Mouse (Mus musculus): ENCODE data around the gene Bicdl1. TPM values are rescaled to one million over a fixed set of nuclear protein-coding genes. Genes with fewer than 3 reads are reported as not detected.

Gene Bicdl1
- polyA plus RNA-seq, 1 experiment: 15.5 TPM

- Histone ChIP-seq H3K4me3 (ENCODE audit: low read depth, low read length) (peak within 1 kb of the TSS; percentile 88), H3K4me1 (ENCODE audit: control insufficient read depth, insufficient read depth, insufficient read length, low read length) (peaks cover 17% of the 10 kb centered on the region; the same call in 1 of the 2 replicates), H3K36me3 (ENCODE audit: control insufficient read depth, insufficient read depth, low read length) (no peaks in the 10 kb centered on the region), H3K27me3 (ENCODE audit: control insufficient read depth, insufficient read depth, low read length) (no peaks in the 10 kb centered on the region), H3K27ac (ENCODE audit: insufficient read depth, low read depth, low read length) (peak within 1 kb of the TSS; percentile 80)
- TF ChIP-seq CTCF (IDR thresholded peaks at IDR 0.05; ENCODE audit: extremely low read depth, insufficient read length, insufficient replicate concordance, low read depth, low read length) (no peak), POLR2A (IDR thresholded peaks at IDR 0.05; ENCODE audit: low read depth, low read length) (peak; percentile 93)
- under 1% methylated on average over 94 of the region's 125 CpGs for WGBS
Measured at GRCm38 (mm10) chr5:115631505-115632357, 99.7 kb downstream of the Bicdl1 start, which contains the start of gene Rab35. TSS of gene Rab35 (plus strand) at chr5:115631908.

- no peak overlapping the region for H3K4me3 ChIP-seq (ENCODE audit: low read depth, low read length)
- TF ChIP-seq POLR2A (IDR thresholded peaks at IDR 0.05; ENCODE audit: low read depth, low read length) (no peak), CTCF (IDR thresholded peaks at IDR 0.05; ENCODE audit: extremely low read depth, insufficient read length, insufficient replicate concordance, low read depth, low read length) (no peak)
- H3K36me3 ChIP-seq (ENCODE audit: control insufficient read depth, insufficient read depth, low read length): no peaks in the 10 kb centered on the region
- H3K27me3 ChIP-seq (ENCODE audit: control insufficient read depth, insufficient read depth, low read length): no peaks in the 10 kb centered on the region
- peaks cover 15% of the 10 kb centered on the region; the same call in 1 of the 2 replicates for H3K4me1 ChIP-seq (ENCODE audit: control insufficient read depth, insufficient read depth, insufficient read length, low read length)
- WGBS: 81% methylated on average over 5 of the region's 5 CpGs
- H3K27ac ChIP-seq (ENCODE audit: insufficient read depth, low read depth, low read length): no peak overlapping the region
Measured at GRCm38 (mm10) chr5:115630291-115630690, 101.1 kb downstream of the Bicdl1 start.

GRCm38 (mm10) chr5:115629672-115630071, 101.7 kb downstream of the Bicdl1 start:
- Histone ChIP-seq H3K36me3 (ENCODE audit: control insufficient read depth, insufficient read depth, low read length) (no peaks in the 10 kb centered on the region), H3K4me1 (ENCODE audit: control insufficient read depth, insufficient read depth, insufficient read length, low read length) (peaks cover 15% of the 10 kb centered on the region; the same call in 1 of the 2 replicates), H3K27ac (ENCODE audit: insufficient read depth, low read depth, low read length) (no peak overlapping the region), H3K4me3 (ENCODE audit: low read depth, low read length) (no peak overlapping the region), H3K27me3 (ENCODE audit: control insufficient read depth, insufficient read depth, low read length) (no peaks in the 10 kb centered on the region)
- TF ChIP-seq CTCF (IDR thresholded peaks at IDR 0.05; ENCODE audit: extremely low read depth, insufficient read length, insufficient replicate concordance, low read depth, low read length) (no peak), POLR2A (IDR thresholded peaks at IDR 0.05; ENCODE audit: low read depth, low read length) (no peak)
- 88% methylated on average over 4 of the region's 4 CpGs for WGBS

- no peak for TF ChIP-seq CTCF (IDR thresholded peaks at IDR 0.05; ENCODE audit: extremely low read depth, insufficient read length, insufficient replicate concordance, low read depth, low read length)
- no peak for TF ChIP-seq POLR2A (IDR thresholded peaks at IDR 0.05; ENCODE audit: low read depth, low read length)
- H3K4me1 ChIP-seq (ENCODE audit: control insufficient read depth, insufficient read depth, insufficient read length, low read length): peaks cover 7% of the 10 kb centered on the region; the same call in 1 of the 2 replicates
- no peak overlapping the region for H3K27ac ChIP-seq (ENCODE audit: insufficient read depth, low read depth, low read length)
- WGBS: 61% methylated on average over 8 of the region's 8 CpGs
- no peaks in the 10 kb centered on the region for H3K36me3 ChIP-seq (ENCODE audit: control insufficient read depth, insufficient read depth, low read length)
- H3K4me3 ChIP-seq (ENCODE audit: low read depth, low read length): no peak overlapping the region
- no peaks in the 10 kb centered on the region for H3K27me3 ChIP-seq (ENCODE audit: control insufficient read depth, insufficient read depth, low read length)
Measured at GRCm38 (mm10) chr5:115628083-115628482, 103.3 kb downstream of the Bicdl1 start.

GRCm38 (mm10) chr5:115626237-115626886, 105.1 kb downstream of the Bicdl1 start:
- Histone ChIP-seq H3K27me3 (ENCODE audit: control insufficient read depth, insufficient read depth, low read length) (no peaks in the 10 kb centered on the region), H3K4me1 (ENCODE audit: control insufficient read depth, insufficient read depth, insufficient read length, low read length) (peaks cover 4% of the 10 kb centered on the region; the same call in 1 of the 2 replicates), H3K36me3 (ENCODE audit: control insufficient read depth, insufficient read depth, low read length) (peaks cover 5% of the 10 kb centered on the region), H3K27ac (ENCODE audit: insufficient read depth, low read depth, low read length) (no peak overlapping the region), H3K4me3 (ENCODE audit: low read depth, low read length) (no peak overlapping the region)
- no peak for TF ChIP-seq POLR2A (IDR thresholded peaks at IDR 0.05; ENCODE audit: low read depth, low read length)
- no peak for TF ChIP-seq CTCF (IDR thresholded peaks at IDR 0.05; ENCODE audit: extremely low read depth, insufficient read length, insufficient replicate concordance, low read depth, low read length)
- WGBS: 78% methylated on average over 10 of the region's 10 CpGs

- Histone ChIP-seq H3K4me1 (ENCODE audit: control insufficient read depth, insufficient read depth, insufficient read length, low read length) (0 out of 2 replicates have a peak, but pooled peaks cover 1% of the 10 kb centered on the region), H3K27ac (ENCODE audit: insufficient read depth, low read depth, low read length) (no peak overlapping the region; the same call in 1 of the 2 replicates), H3K4me3 (ENCODE audit: low read depth, low read length) (no peak overlapping the region), H3K36me3 (ENCODE audit: control insufficient read depth, insufficient read depth, low read length) (peaks cover 26% of the 10 kb centered on the region), H3K27me3 (ENCODE audit: control insufficient read depth, insufficient read depth, low read length) (no peaks in the 10 kb centered on the region)
- 69% methylated on average over 9 of the region's 9 CpGs for WGBS
- no peak for TF ChIP-seq CTCF (IDR thresholded peaks at IDR 0.05; ENCODE audit: extremely low read depth, insufficient read length, insufficient replicate concordance, low read depth, low read length)
- TF ChIP-seq POLR2A (IDR thresholded peaks at IDR 0.05; ENCODE audit: low read depth, low read length): no peak
Measured at GRCm38 (mm10) chr5:115623694-115624440, 107.6 kb downstream of the Bicdl1 start.
